Mouse (Mus musculus): ENCODE measurements around the gene Sh2d1b1.
"Not testable (repeated sequence)": the region's sequence is repeated elsewhere in the genome, so short reads cannot be mapped to it uniquely, and the experiment has no call there.

Gene Sh2d1b1

DNA sequence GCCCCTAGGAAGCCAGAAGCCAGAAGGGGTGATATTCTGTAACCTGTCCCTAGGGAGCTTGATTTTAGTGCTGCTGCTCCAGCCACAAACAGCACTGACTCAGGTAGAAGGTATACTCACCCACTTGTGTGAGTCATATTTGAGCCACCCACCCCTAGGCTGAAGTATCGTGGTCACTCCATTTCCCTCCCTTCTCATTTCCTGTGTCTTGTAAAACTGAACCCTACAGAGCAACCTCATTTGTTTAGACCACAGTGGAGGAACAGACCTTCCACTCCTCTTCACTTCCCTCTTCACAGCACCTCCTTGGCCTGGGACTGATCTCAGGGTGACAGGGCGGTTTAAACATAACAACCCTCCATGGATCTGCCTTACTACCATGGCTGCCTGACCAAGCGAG is at the start of gene Sh2d1b1:
Gene Sh2d1b1 (plus strand): TSS at position 305 of the 400 bp plus-strand sequence.
- in situ Hi-C loops (cut with MboI, MseI): no loop called here

DNA sequence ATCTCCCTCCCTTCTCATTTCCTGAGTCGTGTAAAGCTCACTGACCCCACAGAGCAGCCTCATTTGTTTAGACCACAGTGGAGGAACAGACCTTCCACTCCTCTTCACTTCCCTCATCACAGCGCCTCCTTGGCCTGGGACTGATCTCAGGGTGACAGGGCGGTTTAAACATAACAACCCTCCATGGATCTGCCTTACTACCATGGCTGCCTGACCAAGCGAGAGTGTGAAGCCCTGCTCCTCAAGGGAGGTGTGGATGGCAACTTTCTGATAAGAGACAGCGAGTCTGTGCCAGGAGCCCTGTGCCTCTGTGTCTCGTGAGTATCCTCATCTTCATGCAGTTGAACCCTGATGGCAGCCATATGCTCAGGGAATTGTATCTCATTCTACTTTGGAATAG is 44.4 kb upstream of the Sh2d1b1 start, which contains the start of gene Sh2d1b2:
Gene Sh2d1b2 (plus strand): TSS at position 62 of the 400 bp plus-strand sequence.
- in situ Hi-C loops (cut with MboI, MseI): not testable (repeated sequence)

- in situ Hi-C loops (cut with MboI, MseI): no loop called here
These were observed 32.1 kb upstream of the Sh2d1b1 start for GRCm38 (mm10) chr1:170245016-170245415.

GRCm38 (mm10) chr1:170254893-170255559 is 22.1 kb upstream of the Sh2d1b1 start:
- in situ Hi-C loops (cut with MboI, MseI): no loop called here

DNA sequence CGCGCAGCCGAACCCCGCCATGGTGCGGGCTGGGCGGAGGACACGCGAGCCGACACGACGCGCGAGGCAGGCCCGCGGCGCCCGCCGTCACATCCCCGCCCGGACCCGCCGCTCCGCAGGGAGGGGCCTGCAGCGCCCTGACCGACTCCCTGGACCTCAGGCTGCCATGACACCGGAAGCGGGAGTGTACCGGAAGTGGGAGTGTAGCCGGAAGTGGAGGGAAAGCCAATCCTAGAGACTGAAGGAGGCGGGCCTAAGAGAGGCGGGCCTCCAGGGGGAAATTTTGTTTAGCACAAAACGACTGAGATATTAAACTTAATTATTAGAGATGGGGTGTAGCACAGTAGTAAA is 21.6 kb upstream of the Sh2d1b1 start:
- in situ Hi-C loops (cut with MboI, MseI): no loop called here

GRCm38 (mm10) chr1:170270281-170270680 is 6.8 kb upstream of the Sh2d1b1 start:
- in situ Hi-C loops (cut with MboI, MseI): no loop called here

GRCm38 (mm10) chr1:170270696-170271095 is 6.4 kb upstream of the Sh2d1b1 start:
- in situ Hi-C loops (cut with MboI, MseI): no loop called here

DNA sequence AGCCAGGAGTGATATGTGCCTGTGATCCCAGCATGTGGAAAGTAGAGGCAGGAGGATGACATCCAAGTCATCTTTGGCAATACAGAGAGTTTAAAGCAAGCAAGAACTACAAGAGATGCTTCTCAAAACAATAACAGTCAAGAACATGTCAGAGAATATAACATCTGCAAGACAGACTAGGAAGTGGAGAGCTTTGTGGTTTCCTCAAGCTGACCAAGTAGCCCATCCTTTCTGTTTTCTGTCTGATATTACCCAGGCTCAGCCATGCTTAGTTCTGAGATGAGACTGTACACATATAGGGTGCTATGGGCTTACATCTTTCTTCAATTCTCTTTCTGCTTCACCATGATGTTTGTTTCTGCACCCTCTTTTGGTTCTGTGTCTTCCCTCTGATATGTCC is 3.9 kb upstream of the Sh2d1b1 start:
- in situ Hi-C loops (cut with MboI, MseI): no loop called here

GRCm38 (mm10) chr1:170282415-170283129 is 5.5 kb downstream of the Sh2d1b1 start:
- in situ Hi-C loops (cut with MboI, MseI): no loop called here

- in situ Hi-C loops (cut with MboI, MseI): no loop called here
These were observed 15.3 kb downstream of the Sh2d1b1 start for GRCm38 (mm10) chr1:170292239-170292951.

DNA sequence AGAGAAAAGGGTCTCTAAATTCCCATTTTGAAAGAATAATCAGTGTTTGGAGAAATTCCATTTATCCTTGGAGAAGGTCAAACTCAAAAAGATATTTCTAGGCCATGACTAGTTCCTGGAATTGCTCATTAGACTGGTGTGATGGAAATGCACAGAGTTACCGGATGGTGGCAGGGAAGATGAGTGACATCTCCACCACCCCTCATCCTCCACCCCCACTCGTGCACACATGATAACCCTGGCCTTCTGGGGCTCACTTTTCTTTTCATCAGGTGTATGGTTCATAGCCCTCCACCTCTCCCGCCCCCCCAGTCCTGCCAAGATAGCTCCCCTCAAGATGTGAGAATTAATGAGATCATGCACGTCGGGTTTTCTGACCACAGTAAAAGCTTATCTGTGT is 16.1 kb downstream of the Sh2d1b1 start:
- in situ Hi-C loops (cut with MboI, MseI): no loop called here

DNA sequence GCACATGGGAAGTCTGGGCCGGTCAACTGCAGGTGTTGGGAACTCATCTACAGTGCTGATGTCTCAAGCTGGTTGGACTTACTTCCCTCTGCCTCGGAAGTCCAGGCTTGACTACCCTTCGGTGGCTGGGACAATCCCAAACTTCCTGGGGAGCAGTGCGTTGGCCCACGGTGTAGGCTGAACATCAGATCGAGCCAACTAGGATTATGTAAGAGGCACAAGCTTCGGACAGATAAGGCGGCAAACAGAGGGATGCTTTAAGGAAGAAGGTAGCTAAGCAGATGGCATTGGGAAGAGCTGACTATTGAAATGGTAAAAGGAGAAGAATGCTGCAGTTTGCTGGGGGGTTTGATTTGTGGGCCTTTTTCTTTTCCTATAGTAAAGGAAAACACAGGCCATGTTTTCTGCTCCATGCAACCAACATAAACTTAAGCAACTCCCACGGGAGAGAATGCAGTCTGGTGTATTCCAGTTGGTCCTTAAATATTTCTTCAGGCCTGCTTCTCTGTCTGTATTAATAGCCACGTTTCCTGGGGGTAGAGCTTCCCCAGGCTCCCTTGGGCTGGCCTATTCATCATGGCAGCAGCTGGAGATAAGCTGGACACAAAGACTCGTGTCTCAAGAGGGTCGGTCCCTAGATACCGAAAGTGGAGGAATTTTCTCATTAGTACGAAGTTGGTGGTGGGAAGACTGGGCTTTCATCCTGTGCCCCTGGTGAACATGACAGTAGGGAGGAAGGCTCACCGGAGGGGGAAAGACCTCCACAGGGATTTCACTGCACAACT is 17.9 kb downstream of the Sh2d1b1 start:
- in situ Hi-C loops (cut with MboI, MseI): no loop called here

DNA sequence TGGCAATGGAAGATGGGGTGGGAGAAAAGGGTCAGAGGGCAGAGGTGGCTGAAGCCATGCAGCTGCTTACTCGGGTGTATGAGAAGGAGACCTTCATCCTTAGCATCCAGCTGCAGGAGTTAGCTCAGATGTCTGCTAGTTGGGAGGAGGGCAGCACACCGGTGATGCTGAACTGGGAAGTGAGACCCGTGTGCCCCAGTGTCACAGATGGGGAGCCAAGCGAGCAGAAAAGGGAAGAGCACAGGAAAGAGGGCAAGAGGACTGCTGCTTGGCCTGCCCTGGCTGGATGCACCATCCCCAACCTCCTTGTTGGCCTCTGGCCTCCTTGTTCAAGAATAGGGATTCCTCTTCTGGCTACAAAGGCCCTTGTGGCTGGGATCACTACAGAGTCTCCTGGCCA is 22.4 kb downstream of the Sh2d1b1 start:
- in situ Hi-C loops (cut with MboI, MseI): no loop called here

DNA sequence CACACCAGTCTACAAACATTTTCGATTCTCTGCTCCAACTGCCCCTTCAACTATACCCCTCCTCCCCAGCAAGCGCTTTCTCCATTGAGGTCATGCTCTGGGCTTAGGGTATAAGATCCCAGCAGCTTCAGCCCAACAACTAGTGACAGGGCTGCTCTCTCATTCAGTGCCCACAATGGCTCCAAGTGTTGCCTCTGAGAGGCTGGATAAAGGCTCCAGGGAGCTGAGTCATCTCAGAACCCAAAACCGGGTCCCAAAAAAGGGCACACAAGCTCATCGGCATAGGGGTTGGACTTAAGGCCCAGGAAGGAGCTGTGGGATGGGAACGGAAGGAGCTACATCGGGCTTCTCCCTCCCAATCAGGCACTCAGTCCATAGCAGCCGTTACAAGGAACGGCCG is 24.6 kb downstream of the Sh2d1b1 start:
- in situ Hi-C loops (cut with MboI, MseI): no loop called here

DNA sequence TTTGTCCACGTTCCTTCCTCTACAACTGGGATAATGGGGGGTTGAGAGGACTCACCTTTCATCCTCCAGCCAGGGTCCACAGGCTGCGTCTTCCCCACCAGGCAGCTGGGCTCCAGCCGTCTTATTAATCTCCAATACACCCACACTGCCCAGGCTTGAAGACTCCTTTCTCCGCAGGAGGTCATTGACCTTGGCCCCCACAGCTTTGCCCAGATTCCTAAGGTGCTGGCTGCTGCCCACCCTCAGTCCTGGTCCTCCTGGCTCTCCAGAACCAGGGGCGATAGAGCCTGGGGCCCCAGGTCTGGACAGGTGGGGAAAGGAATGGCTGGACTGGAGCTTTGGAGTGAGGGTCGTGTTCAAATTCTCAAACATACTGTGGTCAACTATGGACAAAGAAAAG is 25.3 kb downstream of the Sh2d1b1 start:
- in situ Hi-C loops (cut with MboI, MseI): no loop called here

- in situ Hi-C loops (cut with MboI, MseI): no loop called here
These were observed 26.0 kb downstream of the Sh2d1b1 start for GRCm38 (mm10) chr1:170303103-170303502.

DNA sequence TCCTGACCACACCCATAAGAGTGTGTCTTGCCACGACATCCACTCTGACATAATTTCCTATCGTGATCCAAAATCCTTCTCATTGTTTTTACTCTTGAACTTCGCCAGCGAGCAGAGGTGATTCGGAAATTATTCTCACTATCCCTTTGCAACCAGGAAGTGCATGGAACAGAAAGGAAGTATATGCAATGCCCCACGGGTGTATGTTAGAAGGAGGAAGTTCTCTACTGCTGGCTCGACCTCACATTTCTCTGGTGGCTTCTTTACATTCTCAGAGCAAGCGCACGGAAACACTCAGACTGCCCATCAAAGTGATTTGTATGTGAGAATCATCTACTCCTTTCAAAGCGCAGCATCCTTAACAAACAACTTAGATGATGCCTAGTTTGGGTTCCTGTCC is 27.9 kb downstream of the Sh2d1b1 start:
- in situ Hi-C loops (cut with MboI, MseI): no loop called here

DNA sequence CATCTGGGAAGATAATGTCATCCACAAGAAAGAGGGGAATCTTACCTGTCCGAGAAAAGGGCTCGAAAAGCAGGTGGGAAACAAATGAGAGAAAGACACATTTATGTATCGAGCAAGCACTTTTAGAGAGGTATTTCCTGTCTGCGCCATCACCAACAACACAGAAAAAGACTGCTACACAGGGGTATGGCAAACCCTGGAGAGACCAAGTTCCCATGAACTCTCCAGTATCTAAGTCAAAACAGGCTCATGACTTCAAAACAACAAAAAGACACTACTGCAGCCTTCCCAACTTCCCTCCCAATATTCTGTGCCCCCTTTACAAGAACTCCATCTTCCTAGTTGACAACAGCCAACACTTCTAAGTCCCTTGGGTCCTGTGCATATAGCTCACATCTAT is 29.1 kb downstream of the Sh2d1b1 start, which contains the start of gene Gm7694:
Gene Gm7694 (minus strand): TSS at position 101 of the 400 bp plus-strand sequence.
- in situ Hi-C loops (cut with MboI, MseI): no loop called here

DNA sequence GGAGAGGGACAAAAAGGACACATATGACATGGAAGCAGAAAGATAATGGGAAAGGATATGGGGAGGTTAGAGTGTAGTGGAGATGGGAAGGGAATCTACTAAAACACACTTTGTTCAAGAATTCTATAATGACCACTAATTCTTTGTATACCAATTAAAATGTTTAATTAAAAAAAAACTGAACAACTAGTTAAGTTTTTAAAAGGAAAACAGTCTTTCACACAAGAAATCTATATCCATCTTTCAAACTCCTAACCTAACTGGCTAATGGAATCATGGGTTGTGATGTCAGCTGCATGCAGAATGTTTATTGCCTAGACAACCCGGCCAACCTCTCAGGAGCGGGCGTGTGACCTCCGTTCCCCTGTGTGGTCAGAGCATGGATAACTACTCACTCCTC is 31.4 kb downstream of the Sh2d1b1 start, which contains the start of gene Spata46:
Gene Spata46 (plus strand): TSS at position 301 of the 400 bp plus-strand sequence.
- in situ Hi-C loops (cut with MboI, MseI): no loop called here

GRCm38 (mm10) chr1:170311431-170311830 is 34.3 kb downstream of the Sh2d1b1 start:
- in situ Hi-C loops (cut with MboI, MseI): no loop called here

GRCm38 (mm10) chr1:170322046-170322445 is 44.9 kb downstream of the Sh2d1b1 start:
- in situ Hi-C loops (cut with MboI, MseI): no loop called here

DNA sequence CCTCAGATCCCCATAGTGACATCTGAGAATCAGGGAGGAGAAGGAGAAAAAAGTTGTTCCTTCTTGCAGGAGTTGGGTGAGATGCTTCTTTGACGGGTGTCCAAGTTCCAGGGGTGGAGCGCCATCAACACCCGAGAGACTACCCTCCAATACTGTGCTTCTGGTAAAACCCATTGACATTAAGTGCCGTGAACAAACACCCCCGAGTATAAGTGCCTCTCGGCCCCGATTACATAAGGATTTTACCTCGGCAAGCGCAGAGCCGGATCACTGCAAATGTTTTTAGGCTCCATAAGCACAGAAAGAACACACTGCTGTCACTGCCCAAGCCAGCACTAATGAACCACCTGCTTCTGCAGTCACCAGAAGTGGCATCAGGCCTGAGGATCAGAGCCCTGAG is 45.9 kb downstream of the Sh2d1b1 start:
- in situ Hi-C loops (cut with MboI, MseI): no loop called here
